Mouse (Mus musculus) kidney, embryonic 16.5 days (tissue): ENCODE results near the gene Txk. TPM values are rescaled to one million over a fixed set of nuclear protein-coding genes. Genes with fewer than 3 reads are reported as not detected.

ENCODE experiments used
- ATAC-seq: fragments of 200-750 bp; cut with Nextera tagmentation; 2 replicates; pipeline ENCODE4 v1.8.0; 2017; ENCODE audit warnings: moderate TSS enrichment; ENCODE audit not compliant: low FRiP score, low TSS enrichment
- H3K27ac ChIP-seq: fragments of 300-500 bp; sonication (generic); 2 replicates; pipeline ENCODE4 v1.5.1; 2014; ENCODE audit warnings: low read length
- H3K27me3 ChIP-seq: fragments of 300-500 bp; sonication (generic); 2 replicates; pipeline ENCODE4 v1.6.1; 2014; ENCODE audit warnings: low read length, control low read depth, mixed read lengths; ENCODE audit not compliant: insufficient read depth
- H3K36me3 ChIP-seq: fragments of 300-500 bp; sonication (generic); 2 replicates; pipeline ENCODE4 v1.6.1; 2014; ENCODE audit warnings: low read length, control low read depth, mixed read lengths; ENCODE audit not compliant: insufficient read depth
- H3K4me1 ChIP-seq: fragments of 300-500 bp; sonication (generic); 2 replicates; pipeline ENCODE4 v1.6.1; 2014; ENCODE audit warnings: low read length, control low read depth, mixed read lengths; ENCODE audit not compliant: insufficient read depth
- H3K4me2 ChIP-seq: fragments of 300-500 bp; sonication (generic); replicated peaks from 2 replicates; pipeline ENCODE4 v1.6.1; 2014; ENCODE audit warnings: low read depth, low read length
- H3K4me3 ChIP-seq: fragments of 300-500 bp; sonication (generic); 2 replicates; pipeline ENCODE4 v1.5.1; 2014; ENCODE audit warnings: mild to moderate bottlenecking, low read length
- H3K9ac ChIP-seq: fragments of 300-500 bp; sonication (generic); replicated peaks from 2 replicates; pipeline ENCODE4 v1.6.1; 2014; ENCODE audit warnings: low read length
- H3K9me3 ChIP-seq: fragments of 300-500 bp; sonication (generic); 2 replicates; pipeline ENCODE4 v1.6.1; 2016; ENCODE audit warnings: low read length, control low read depth
- WGBS: fragments of 180-500 bp; shearing (Covaris S2); extraction: QIAGEN DNeasy Blood & Tissue Kit; methylation state at CpG from one replicate; pipeline ENCODE4 v1.1.7; 2014; 5-methylcytosine and 5-hydroxymethylcytosine counted together
- polyA plus RNA-seq: library from polyadenylated mRNA; unstranded; fragments of >200 nt; fragmentation: Nextera tagmentation; extraction: Ambion mirVana; gene quantifications from 2 replicates; pipeline ENCODE4 v1.2.1, GENCODE M21; 2015

The Txk gene
- polyA plus RNA-seq, 1 experiment from 2014 or later = 0.06 TPM

- Histone ChIP-seq H3K27ac (no peak overlapping the region), H3K4me1 (no peaks in the 10 kb centered on the region), H3K9ac (no peak overlapping the region), H3K27me3 (no peaks in the 10 kb centered on the region), H3K36me3 (no peaks in the 10 kb centered on the region), H3K9me3 (no peaks in the 10 kb centered on the region), H3K4me2 (no peak overlapping the region), H3K4me3 (no peak overlapping the region)
- WGBS = 84% methylated on average over 8 of the region's 8 CpGs
- no peak for ATAC-seq
Observed at GRCm38 (mm10) chr5:72755941-72756340, 3.4 kb upstream of the Txk start.

GRCm38 (mm10) chr5:72755035-72755434 is 2.5 kb upstream of the Txk start:
- ATAC-seq = no peak
- Histone ChIP-seq H3K27ac (no peak overlapping the region), H3K27me3 (no peaks in the 10 kb centered on the region), H3K4me3 (no peak overlapping the region), H3K4me1 (no peaks in the 10 kb centered on the region), H3K36me3 (no peaks in the 10 kb centered on the region), H3K9me3 (no peaks in the 10 kb centered on the region), H3K9ac (no peak overlapping the region), H3K4me2 (no peak overlapping the region)
- WGBS = 96% methylated on average over 2 of the region's 2 CpGs

GRCm38 (mm10) chr5:72751056-72751758 is 1.4 kb downstream of the Txk start:
- no peak overlapping the region for H3K4me3 ChIP-seq
- H3K9ac ChIP-seq = no peak overlapping the region
- no peak overlapping the region for H3K4me2 ChIP-seq
- WGBS = 89% methylated on average over 7 of the region's 7 CpGs
- no peaks in the 10 kb centered on the region for H3K36me3 ChIP-seq
- H3K27ac ChIP-seq = no peak overlapping the region
- no peaks in the 10 kb centered on the region for H3K4me1 ChIP-seq
- H3K27me3 ChIP-seq = no peaks in the 10 kb centered on the region
- no peaks in the 10 kb centered on the region for H3K9me3 ChIP-seq
- ATAC-seq = no peak

- no peak overlapping the region for H3K9ac ChIP-seq
- ATAC-seq = no peak
- no peak overlapping the region for H3K27ac ChIP-seq
- no peaks in the 10 kb centered on the region for H3K4me1 ChIP-seq
- no peaks in the 10 kb centered on the region for H3K36me3 ChIP-seq
- no peak overlapping the region for H3K4me2 ChIP-seq
- no peak overlapping the region for H3K4me3 ChIP-seq
- H3K9me3 ChIP-seq = no peaks in the 10 kb centered on the region
- no peaks in the 10 kb centered on the region for H3K27me3 ChIP-seq
- 83% methylated on average over 5 of the region's 5 CpGs for WGBS
Observed at GRCm38 (mm10) chr5:72750226-72750625, 2.4 kb downstream of the Txk start.

- H3K4me1 ChIP-seq = no peaks in the 10 kb centered on the region
Observed at GRCm38 (mm10) chr5:72748659-72749265, 3.8 kb downstream of the Txk start.

GRCm38 (mm10) chr5:72747384-72747783 is 5.2 kb downstream of the Txk start:
- Histone ChIP-seq H3K9me3 (no peaks in the 10 kb centered on the region), H3K4me3 (no peak overlapping the region), H3K36me3 (no peaks in the 10 kb centered on the region), H3K4me1 (no peaks in the 10 kb centered on the region), H3K4me2 (no peak overlapping the region), H3K27me3 (no peaks in the 10 kb centered on the region), H3K27ac (no peak overlapping the region), H3K9ac (no peak overlapping the region)
- 76% methylated on average over 4 of the region's 4 CpGs for WGBS
- no peak for ATAC-seq

More at GRCm38 (mm10) chr5:72748659-72749265, 3.8 kb downstream of the Txk start:
- 70% methylated on average over 7 of the region's 7 CpGs for WGBS
- no peak overlapping the region for H3K4me3 ChIP-seq
- H3K36me3 ChIP-seq = no peaks in the 10 kb centered on the region
- H3K27me3 ChIP-seq = no peaks in the 10 kb centered on the region
- H3K9ac ChIP-seq = no peak overlapping the region
- no peak for ATAC-seq
- H3K9me3 ChIP-seq = no peaks in the 10 kb centered on the region
- H3K27ac ChIP-seq = no peak overlapping the region
- no peak overlapping the region for H3K4me2 ChIP-seq

GRCm38 (mm10) chr5:72746461-72746860 is 6.1 kb downstream of the Txk start:
- Histone ChIP-seq H3K9me3 (no peaks in the 10 kb centered on the region), H3K4me2 (no peak overlapping the region), H3K4me3 (no peak overlapping the region), H3K9ac (no peak overlapping the region), H3K4me1 (no peaks in the 10 kb centered on the region), H3K36me3 (no peaks in the 10 kb centered on the region), H3K27ac (no peak overlapping the region), H3K27me3 (no peaks in the 10 kb centered on the region)
- no peak for ATAC-seq
- 66% methylated on average over 4 of the region's 4 CpGs for WGBS

- Histone ChIP-seq H3K4me3 (no peak overlapping the region), H3K4me1 (no peaks in the 10 kb centered on the region), H3K27ac (no peak overlapping the region), H3K9ac (no peak overlapping the region), H3K9me3 (no peaks in the 10 kb centered on the region), H3K4me2 (no peak overlapping the region), H3K36me3 (no peaks in the 10 kb centered on the region), H3K27me3 (no peaks in the 10 kb centered on the region)
- 93% methylated on average over 6 of the region's 6 CpGs for WGBS
- ATAC-seq = no peak
Observed at GRCm38 (mm10) chr5:72743103-72743502, 9.5 kb downstream of the Txk start.

GRCm38 (mm10) chr5:72736868-72737267 is 15.7 kb downstream of the Txk start:
- 59% methylated on average over 7 of the region's 7 CpGs for WGBS
- Histone ChIP-seq H3K4me2 (no peak overlapping the region), H3K36me3 (no peaks in the 10 kb centered on the region), H3K4me3 (no peak overlapping the region), H3K4me1 (no peaks in the 10 kb centered on the region), H3K27me3 (no peaks in the 10 kb centered on the region), H3K27ac (no peak overlapping the region), H3K9me3 (no peaks in the 10 kb centered on the region), H3K9ac (no peak overlapping the region)
- ATAC-seq = no peak

GRCm38 (mm10) chr5:72736437-72736836 is 16.1 kb downstream of the Txk start:
- Histone ChIP-seq H3K9me3 (no peaks in the 10 kb centered on the region), H3K27me3 (no peaks in the 10 kb centered on the region), H3K27ac (no peak overlapping the region), H3K4me3 (no peak overlapping the region), H3K4me2 (no peak overlapping the region), H3K9ac (no peak overlapping the region), H3K4me1 (no peaks in the 10 kb centered on the region), H3K36me3 (no peaks in the 10 kb centered on the region)
- WGBS = 80% methylated on average over 8 of the region's 8 CpGs
- no peak for ATAC-seq
